ENCODE assay signal across 8 mouse cellular contexts in genomic region chr13:114838535-114838990, GRCm38 (mm10). TPM values are rescaled to one million over a fixed set of nuclear protein-coding genes. Genes with fewer than 3 reads are reported as not detected.
DNase-seq lines count a peak whose midpoint lies in the region; ATAC-seq lines count a peak whose summit lies in the region.

No protein-coding gene starts in this region.

- DNase-seq in ovary, adult 18-20 months (ENCODE audit: low spot score) = peak; percentile 70
- DNase-seq in ovary, postnatal 10 days (ENCODE audit: low spot score) = no peak
- DNase-seq in frontal cortex, adult 2 months (ENCODE audit: extremely low spot score in 1 of 2, low spot score in 1 of 2) = peak; percentile 41 to 67
- DNase-seq in heart, postnatal 4 days = peak; percentile 80
- peak; percentile 55 to 67 for DNase-seq in layer of hippocampus, adult 18-20 months (ENCODE audit: low spot score in 2 of 2)
- peak; percentile 62 for DNase-seq in right cerebral cortex, adult 18-20 months

- no peaks in the 10 kb centered on the region for H3K9me3 ChIP-seq in liver, embryonic 15.5 days (replicated peaks)

- no peaks in the 10 kb centered on the region for H3K36me3 ChIP-seq in liver, embryonic 15.5 days (replicated peaks)

- H3K4me1 ChIP-seq in liver, embryonic 15.5 days (replicated peaks) = peaks cover 10% of the 10 kb centered on the region

- H3K4me3 ChIP-seq in liver, embryonic 15.5 days (replicated peaks) = no peak overlapping the region

- H3K4me2 ChIP-seq in liver, embryonic 15.5 days = no peak overlapping the region

- no peak overlapping the region for H3K9ac ChIP-seq in liver, embryonic 15.5 days

- peak; percentile 67 for ATAC-seq in liver, embryonic 15.5 days (ENCODE audit: insufficient read depth)
- no peak for ATAC-seq in CD4-positive, CD25-positive, alpha-beta regulatory T cell, adult 4 months

- WGBS in liver, embryonic 15.5 days (ENCODE audit: insufficient replicate concordance) = 45% methylated on average over 5 of the region's 5 CpGs

- no peak overlapping the region for H3K27ac ChIP-seq in liver, embryonic 15.5 days (replicated peaks)

- no peaks in the 10 kb centered on the region for H3K27me3 ChIP-seq in liver, embryonic 15.5 days

RNA-seq across cellular contexts. Expression of gene Mocs2, which starts 20.5 kb away (rescaled TPM):
- 81.2 and 83.3 TPM in 2 replicates for polyA plus RNA-seq in frontal cortex, adult 2 months (2012; rRNA removed)
- total RNA-seq in heart, postnatal 4 days (2021) = 10 to 100 TPM; 59.2 to 60.9 TPM
- 10 to 100 TPM; 78.6 to 82.5 TPM for total RNA-seq in layer of hippocampus, adult 18-20 months (2021)
- 64.0 and 70.7 TPM in 2 replicates for polyA plus RNA-seq in liver, embryonic 15.5 days (2015; fragmentation: Nextera tagmentation; extraction: Ambion mirVana)
- polyA plus RNA-seq in CD4-positive, CD25-positive, alpha-beta regulatory T cell, adult 4 months (2017; shearing (Covaris generic)) = 10 to 100 TPM; 47.6 to 51.0 TPM
